Mouse (Mus musculus): Measurements from ENCODE around the gene Slc26a1. TPM values are rescaled to one million over a fixed set of nuclear protein-coding genes. Genes with fewer than 3 reads are reported as not detected.

Gene Slc26a1
- total and polyA plus RNA-seq, 3 experiments: 29.6 to 31.2 TPM; not detected in 1

- DNase-seq (ENCODE audit: low read depth, low spot score): no peak
- Histone ChIP-seq H3K27ac (ENCODE audit: control insufficient read depth, low read depth, low read length) (no peak overlapping the region), H3K79me2 (ENCODE audit: control insufficient read depth, insufficient read depth, low read length, poor library complexity) (no peaks in the 10 kb centered on the region), H3K36me3 (ENCODE audit: control insufficient read depth in 1 of 2, insufficient read depth in 2 of 2, low read length in 2 of 2) (peaks cover 0 to 5% of the 10 kb centered on the region in 2 experiments; a peak in 1 of 4 replicates), H3K9ac (ENCODE audit: control insufficient read depth, low read depth, low read length, poor library complexity, severe bottlenecking) (no peak overlapping the region), H3K27me3 (ENCODE audit: control insufficient read depth in 1 of 2, insufficient read depth in 2 of 2, low read length in 2 of 2) (no peaks in the 10 kb centered on the region), H3K4me3 (ENCODE audit: control insufficient read depth in 1 of 2, insufficient read depth in 1 of 2, low read depth in 2 of 2, low read length in 2 of 2) (no peak overlapping the region), H3K4me1 (ENCODE audit: control insufficient read depth in 1 of 2, insufficient read depth in 2 of 2, low read length in 2 of 2) (no peaks in the 10 kb centered on the region), H3K9me3 (replicated peaks; ENCODE audit: insufficient read depth, low read length) (no peaks in the 10 kb centered on the region)
- no peak for TF ChIP-seq TAL1 (IDR thresholded peaks at IDR 0.05; ENCODE audit: low read length)
- TF ChIP-seq MAZ (IDR thresholded peaks at IDR 0.05; ENCODE audit: low read depth, low read length): no peak
- no peak for TF ChIP-seq ZC3H11A (IDR thresholded peaks at IDR 0.05; ENCODE audit: low read depth, low read length)
- no peak for TF ChIP-seq MYC (IDR thresholded peaks at IDR 0.05; ENCODE audit: low read depth, low read length)
- no peak for TF ChIP-seq MAX (IDR thresholded peaks at IDR 0.05; ENCODE audit: low read length)
- TF ChIP-seq JUND (IDR thresholded peaks at IDR 0.05; ENCODE audit: low read depth, low read length): no peak
- TF ChIP-seq SMC3 (IDR thresholded peaks at IDR 0.05; ENCODE audit: low read depth, low read length): no peak
- TF ChIP-seq NRF1 (IDR thresholded peaks at IDR 0.05; ENCODE audit: insufficient read depth, low read depth, low read length, poor library complexity, severe bottlenecking): no peak
- TF ChIP-seq MEF2A (IDR thresholded peaks at IDR 0.05; ENCODE audit: extremely low read depth, insufficient replicate concordance, low read depth, low read length, poor library complexity, severe bottlenecking): no peak
- TF ChIP-seq TBP (IDR thresholded peaks at IDR 0.05; ENCODE audit: low read depth, low read length): no peak
- no peak for TF ChIP-seq GATA1 (IDR thresholded peaks at IDR 0.05; ENCODE audit: low read depth, low read length)
- no peak for TF ChIP-seq POLR2AphosphoS5 (IDR thresholded peaks at IDR 0.05; ENCODE audit: borderline replicate concordance, low read depth, low read length)
- TF ChIP-seq CHD2 (IDR thresholded peaks at IDR 0.05; ENCODE audit: low read length): no peak
- no peak for TF ChIP-seq NELFE (IDR thresholded peaks at IDR 0.05; ENCODE audit: low read depth, low read length)
- no peak for TF ChIP-seq ZMIZ1 (IDR thresholded peaks at IDR 0.05; ENCODE audit: low read depth, low read length)
- TF ChIP-seq RAD21 (IDR thresholded peaks at IDR 0.05; ENCODE audit: low read depth, low read length): no peak
Observed at GRCm38 (mm10) chr5:108647311-108647710, 28.1 kb downstream of the Slc26a1 start.

DNA sequence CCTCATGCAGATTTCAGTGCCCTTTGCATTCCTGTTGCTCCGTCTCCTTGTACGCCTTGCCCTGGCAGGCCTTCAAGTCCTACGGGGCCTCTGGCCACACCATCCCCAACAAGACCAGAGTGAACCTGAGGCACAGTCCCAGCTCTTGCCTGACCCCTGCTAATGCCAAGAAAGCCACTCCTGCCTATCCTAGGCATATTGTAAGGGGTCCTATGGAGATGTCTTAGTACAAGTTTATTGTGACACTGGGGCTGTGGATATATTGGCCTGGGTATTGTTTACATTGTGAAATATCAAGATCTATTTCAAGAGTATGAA, 29.1 kb downstream of the Slc26a1 start:
- Histone ChIP-seq H3K9ac (ENCODE audit: control insufficient read depth, low read depth, low read length, poor library complexity, severe bottlenecking) (no peak overlapping the region), H3K4me3 (ENCODE audit: control insufficient read depth in 1 of 2, insufficient read depth in 1 of 2, low read depth in 2 of 2, low read length in 2 of 2) (no peak overlapping the region), H3K4me1 (ENCODE audit: control insufficient read depth in 1 of 2, insufficient read depth in 2 of 2, low read length in 2 of 2) (no peaks in the 10 kb centered on the region), H3K36me3 (ENCODE audit: control insufficient read depth in 1 of 2, insufficient read depth in 2 of 2, low read length in 2 of 2) (peaks cover 0 to 5% of the 10 kb centered on the region in 2 experiments; a peak in 1 of 4 replicates), H3K27me3 (ENCODE audit: control insufficient read depth in 1 of 2, insufficient read depth in 2 of 2, low read length in 2 of 2) (no peaks in the 10 kb centered on the region), H3K27ac (ENCODE audit: control insufficient read depth, low read depth, low read length) (no peak overlapping the region), H3K79me2 (ENCODE audit: control insufficient read depth, insufficient read depth, low read length, poor library complexity) (no peaks in the 10 kb centered on the region), H3K9me3 (replicated peaks; ENCODE audit: insufficient read depth, low read length) (no peaks in the 10 kb centered on the region)
- no peak for DNase-seq (ENCODE audit: low read depth, low spot score)
- TF ChIP-seq NRF1 (IDR thresholded peaks at IDR 0.05; ENCODE audit: insufficient read depth, low read depth, low read length, poor library complexity, severe bottlenecking): no peak
- TF ChIP-seq POLR2AphosphoS2 (IDR thresholded peaks at IDR 0.05; ENCODE audit: low read length): no peak
- no peak for TF ChIP-seq MAZ (IDR thresholded peaks at IDR 0.05; ENCODE audit: low read depth, low read length)
- no peak for TF ChIP-seq USF1 (IDR thresholded peaks at IDR 0.05; ENCODE audit: low read depth, low read length)
- no peak for TF ChIP-seq TAL1 (IDR thresholded peaks at IDR 0.05; ENCODE audit: low read length)
- TF ChIP-seq SMC3 (IDR thresholded peaks at IDR 0.05; ENCODE audit: low read depth, low read length): no peak
- TF ChIP-seq ZMIZ1 (IDR thresholded peaks at IDR 0.05; ENCODE audit: low read depth, low read length): no peak
- no peak for TF ChIP-seq CTCF (IDR thresholded peaks at IDR 0.05 in 2 of 3, conservative IDR thresholded peaks at IDR 0.05 in 1 of 3; ENCODE audit: control insufficient read depth in 1 of 3, insufficient read depth in 1 of 3, low read depth in 2 of 3, low read length in 3 of 3, poor library complexity in 1 of 3, severe bottlenecking in 1 of 3)
- no peak for TF ChIP-seq JUND (IDR thresholded peaks at IDR 0.05; ENCODE audit: low read depth, low read length)
- no peak for TF ChIP-seq UBTF (IDR thresholded peaks at IDR 0.05; ENCODE audit: borderline replicate concordance, insufficient read depth, low read depth, low read length)
- no peak for TF ChIP-seq MYB (IDR thresholded peaks at IDR 0.05; ENCODE audit: low read depth, low read length)
- TF ChIP-seq TCF12 (IDR thresholded peaks at IDR 0.05; ENCODE audit: low read depth, low read length): no peak
